Mouse (Mus musculus) forebrain, embryonic 15.5 days (tissue): Measurements from ENCODE around the gene Lbhd1. TPM values are rescaled to one million over a fixed set of nuclear protein-coding genes. Genes with fewer than 3 reads are reported as not detected.
"Not testable (repeated sequence)": the region's sequence is repeated elsewhere in the genome, so short reads cannot be mapped to it uniquely, and the experiment has no call there.

Experiments
- ATAC-seq: fragments of 200-750 bp; cut with Nextera tagmentation; replicated peaks from 2 replicates; pipeline ENCODE4 v1.8.0; 2017; ENCODE audit warnings: mild to moderate bottlenecking, moderate TSS enrichment, moderate library complexity
- H3K27ac ChIP-seq: fragments of 300-500 bp; sonication (generic); replicated peaks from 2 replicates; pipeline ENCODE4 v1.5.1; 2015; ENCODE audit warnings: mild to moderate bottlenecking, inconsistent platforms
- H3K27me3 ChIP-seq: fragments of 300-500 bp; sonication (generic); 2 replicates; pipeline ENCODE4 v1.6.1; 2015; ENCODE audit warnings: inconsistent platforms
- H3K36me3 ChIP-seq: fragments of 300-500 bp; sonication (generic); 2 replicates; pipeline ENCODE4 v1.6.1; 2015; ENCODE audit warnings: mild to moderate bottlenecking, inconsistent platforms
- H3K4me1 ChIP-seq: fragments of 300-500 bp; sonication (generic); 2 replicates; pipeline ENCODE4 v1.6.1; 2015; ENCODE audit warnings: inconsistent platforms
- H3K4me2 ChIP-seq: fragments of 300-500 bp; sonication (generic); replicated peaks from 2 replicates; pipeline ENCODE4 v1.6.1; 2015; ENCODE audit warnings: mild to moderate bottlenecking, inconsistent platforms
- H3K4me3 ChIP-seq: fragments of 300-500 bp; sonication (generic); 2 replicates; pipeline ENCODE4 v1.5.1; 2015; ENCODE audit warnings: mild to moderate bottlenecking, inconsistent platforms
- H3K9ac ChIP-seq: fragments of 300-500 bp; sonication (generic); replicated peaks from 2 replicates; pipeline ENCODE4 v1.6.1; 2015; ENCODE audit warnings: mild to moderate bottlenecking, inconsistent platforms
- H3K9me3 ChIP-seq: fragments of 300-500 bp; sonication (generic); 2 replicates; pipeline ENCODE4 v1.6.1; 2016; ENCODE audit warnings: inconsistent platforms
- WGBS: fragments of 180-500 bp; shearing (Covaris S2); methylation state at CpG from one replicate; pipeline ENCODE4 v1.1.7; 2015; ENCODE audit warnings: mixed read lengths; 5-methylcytosine and 5-hydroxymethylcytosine counted together
- polyA plus RNA-seq: library from polyadenylated mRNA; unstranded; fragments of >200 nt; fragmentation: Nextera tagmentation; extraction: Ambion mirVana; gene quantifications from 2 replicates; pipeline ENCODE4 v1.2.1, GENCODE M21; 2015

Lbhd1 gene
- polyA plus RNA-seq, 1 experiment from 2014 or later = 59.1 TPM

DNA sequence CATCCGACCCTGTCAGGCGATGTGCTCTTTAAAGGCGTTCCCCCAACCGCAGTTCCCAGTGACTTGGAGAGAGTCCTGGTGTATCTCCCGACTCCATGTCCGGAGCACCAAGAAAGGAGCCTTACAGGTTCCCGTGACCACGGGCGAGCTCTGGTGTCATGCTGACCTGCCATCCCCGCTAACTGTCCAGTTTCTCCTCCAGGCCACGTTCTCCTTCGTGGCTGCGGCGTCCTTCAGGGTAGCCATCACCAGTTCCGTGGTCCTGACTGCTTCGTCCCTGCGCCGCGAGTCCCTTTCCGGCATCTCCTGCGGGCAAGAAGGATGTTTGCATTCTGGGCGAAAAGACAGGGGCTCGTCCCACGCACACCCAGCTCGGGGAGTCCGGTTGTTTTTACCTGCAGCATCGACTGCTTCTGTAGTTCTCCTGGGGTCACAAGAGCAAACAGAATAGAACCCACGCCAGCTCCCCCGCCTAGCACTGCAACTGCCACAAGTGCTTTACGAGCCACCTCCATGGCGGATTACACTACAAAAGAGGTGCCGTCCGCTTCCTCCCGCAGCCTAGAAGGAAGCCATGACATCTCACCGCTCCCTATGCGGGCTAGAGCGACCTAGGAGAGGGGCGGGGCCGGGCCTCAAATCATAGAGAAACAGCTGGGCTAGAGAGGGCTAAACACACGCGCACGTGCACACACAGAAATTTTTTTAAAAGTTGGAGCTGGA is 3.1 kb upstream of the Lbhd1 start, which contains the start of gene Uqcc3:
TSS of gene Uqcc3 (minus strand) at position 613 of the 723 bp plus-strand sequence.
- Histone ChIP-seq H3K9ac (peak within 1 kb of the TSS; percentile 83), H3K27ac (peak within 1 kb of the TSS; percentile 53), H3K27me3 (no peaks in the 10 kb centered on the region), H3K4me2 (peak within 1 kb of the TSS; percentile 80), H3K9me3 (no peaks in the 10 kb centered on the region), H3K36me3 (peaks cover 16% of the 10 kb centered on the region), H3K4me1 (peaks cover 12% of the 10 kb centered on the region), H3K4me3 (peak within 1 kb of the TSS; percentile 53)
- under 1% methylated on average over 42 of the region's 42 CpGs for WGBS
- peak; percentile 97 for ATAC-seq

DNA sequence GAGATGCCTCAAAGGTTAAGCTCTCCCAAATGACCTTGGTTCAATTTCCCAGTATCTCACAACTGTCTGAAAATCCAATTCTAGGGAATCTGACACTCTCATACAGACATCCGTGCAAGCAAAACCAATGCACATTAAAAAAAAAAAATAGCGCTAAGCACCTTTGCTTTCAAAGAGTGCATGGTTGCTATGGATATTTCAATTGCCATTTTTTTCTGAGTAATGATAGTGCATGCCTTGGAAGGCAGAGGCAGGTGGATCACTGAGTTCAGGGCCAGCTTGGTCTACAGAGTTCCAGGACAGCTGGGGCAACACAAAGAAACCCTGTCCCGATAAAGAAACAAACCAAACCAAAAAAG is 2.5 kb upstream of the Lbhd1 start:
- Histone ChIP-seq H3K27ac (no peak overlapping the region), H3K4me3 (peak overlapping the region; percentile 53), H3K4me1 (peaks cover 12% of the 10 kb centered on the region), H3K4me2 (peak overlapping the region; percentile 80), H3K9ac (peak overlapping the region; percentile 83), H3K9me3 (no peaks in the 10 kb centered on the region), H3K36me3 (peaks cover 11% of the 10 kb centered on the region), H3K27me3 (no peaks in the 10 kb centered on the region)
- 12% methylated on average over 3 of the region's 3 CpGs for WGBS
- ATAC-seq = peak; percentile 17; the same call in 1 of the 2 replicates

DNA sequence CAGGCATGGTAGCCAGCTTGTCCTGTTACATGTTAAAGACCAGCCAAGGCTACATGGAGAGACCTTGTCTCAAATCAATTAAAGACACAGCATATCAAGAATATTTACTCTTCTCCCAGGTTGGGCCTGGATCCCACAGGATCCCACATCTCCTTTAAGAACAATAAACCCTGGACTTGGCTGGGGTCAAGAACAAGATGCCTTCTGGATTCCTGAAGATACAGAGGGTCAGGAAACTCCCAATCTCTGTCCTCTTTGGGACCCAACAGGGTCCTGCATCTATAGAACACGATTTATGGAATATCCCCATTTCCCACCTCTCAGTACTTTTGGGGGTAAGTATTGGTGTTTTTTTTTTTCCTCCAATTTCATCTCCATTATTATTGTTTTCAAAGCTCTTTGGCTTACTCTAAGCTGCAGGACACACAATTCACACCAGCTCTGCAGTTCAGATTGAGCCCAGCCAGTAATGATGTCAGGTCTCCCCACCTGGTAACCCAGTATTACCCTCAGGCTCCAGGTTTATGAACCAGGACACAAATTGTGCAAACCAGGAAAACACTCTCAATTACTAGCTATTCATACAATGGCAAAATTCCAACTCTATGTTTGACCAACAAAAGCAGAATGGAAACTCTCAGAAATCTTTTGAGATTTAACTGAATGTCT is 3.5 kb downstream of the Lbhd1 start:
- Histone ChIP-seq H3K36me3 (peaks cover 11% of the 10 kb centered on the region; the same call in 1 of the 2 replicates), H3K4me3 (no peak overlapping the region), H3K4me1 (peaks cover 21% of the 10 kb centered on the region), H3K9ac (no peak overlapping the region), H3K27me3 (no peaks in the 10 kb centered on the region), H3K4me2 (peak overlapping the region; percentile 85; the same call in 1 of the 2 replicates), H3K9me3 (no peaks in the 10 kb centered on the region), H3K27ac (no peak overlapping the region)
- ATAC-seq = no peak
- WGBS = 56% methylated on average over 1 of the region's 1 CpGs

DNA sequence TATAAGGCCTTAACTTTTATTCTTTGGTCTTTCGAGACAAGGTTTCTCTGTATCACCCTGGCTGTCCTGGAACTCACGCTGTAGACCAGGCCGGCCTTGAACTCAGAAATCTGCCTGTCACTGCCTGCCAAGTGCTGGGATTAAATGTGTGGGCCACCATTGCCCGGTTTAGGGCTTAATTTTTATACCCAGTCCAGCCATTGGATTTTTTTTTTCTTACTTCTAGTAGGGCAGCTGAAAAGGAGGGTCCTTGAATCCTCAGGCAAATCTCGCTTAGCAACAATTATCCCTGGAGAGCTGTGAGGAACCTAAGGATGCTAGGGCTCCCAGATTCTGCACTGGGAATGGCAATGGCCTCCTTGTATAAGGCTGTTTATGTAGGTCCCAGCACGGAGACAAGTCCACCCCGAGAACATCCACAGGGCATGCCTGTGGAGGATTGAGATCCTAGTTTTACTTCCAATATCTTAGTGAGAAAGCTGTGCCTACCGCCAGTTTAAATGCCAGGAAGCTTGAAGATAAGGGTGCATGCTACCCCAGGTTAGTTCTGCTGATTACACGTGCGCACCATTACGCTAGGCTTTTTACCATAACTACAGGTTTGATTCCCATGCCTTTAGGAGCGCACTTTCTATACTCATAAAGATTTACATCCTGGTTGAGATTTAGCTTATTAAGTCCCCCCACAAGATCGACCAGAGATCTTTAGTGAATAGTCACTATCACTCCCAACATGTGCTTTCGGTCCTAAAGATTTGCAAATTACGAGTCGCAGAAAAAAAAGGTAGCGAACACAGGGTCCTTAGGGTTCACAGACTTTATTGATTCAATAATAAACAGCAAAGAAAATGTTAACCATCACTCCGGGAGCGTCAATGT is 4.3 kb downstream of the Lbhd1 start:
- Histone ChIP-seq H3K27ac (peak overlapping the region; percentile 91), H3K4me3 (peak overlapping the region; percentile 75), H3K9ac (peak overlapping the region; percentile 76), H3K4me1 (peaks cover 26% of the 10 kb centered on the region), H3K36me3 (peaks cover 11% of the 10 kb centered on the region; the same call in 1 of the 2 replicates), H3K4me2 (peak overlapping the region; percentile 85), H3K9me3 (no peaks in the 10 kb centered on the region), H3K27me3 (no peaks in the 10 kb centered on the region)
- 13% methylated on average over 19 of the region's 19 CpGs for WGBS
- no peak for ATAC-seq

DNA sequence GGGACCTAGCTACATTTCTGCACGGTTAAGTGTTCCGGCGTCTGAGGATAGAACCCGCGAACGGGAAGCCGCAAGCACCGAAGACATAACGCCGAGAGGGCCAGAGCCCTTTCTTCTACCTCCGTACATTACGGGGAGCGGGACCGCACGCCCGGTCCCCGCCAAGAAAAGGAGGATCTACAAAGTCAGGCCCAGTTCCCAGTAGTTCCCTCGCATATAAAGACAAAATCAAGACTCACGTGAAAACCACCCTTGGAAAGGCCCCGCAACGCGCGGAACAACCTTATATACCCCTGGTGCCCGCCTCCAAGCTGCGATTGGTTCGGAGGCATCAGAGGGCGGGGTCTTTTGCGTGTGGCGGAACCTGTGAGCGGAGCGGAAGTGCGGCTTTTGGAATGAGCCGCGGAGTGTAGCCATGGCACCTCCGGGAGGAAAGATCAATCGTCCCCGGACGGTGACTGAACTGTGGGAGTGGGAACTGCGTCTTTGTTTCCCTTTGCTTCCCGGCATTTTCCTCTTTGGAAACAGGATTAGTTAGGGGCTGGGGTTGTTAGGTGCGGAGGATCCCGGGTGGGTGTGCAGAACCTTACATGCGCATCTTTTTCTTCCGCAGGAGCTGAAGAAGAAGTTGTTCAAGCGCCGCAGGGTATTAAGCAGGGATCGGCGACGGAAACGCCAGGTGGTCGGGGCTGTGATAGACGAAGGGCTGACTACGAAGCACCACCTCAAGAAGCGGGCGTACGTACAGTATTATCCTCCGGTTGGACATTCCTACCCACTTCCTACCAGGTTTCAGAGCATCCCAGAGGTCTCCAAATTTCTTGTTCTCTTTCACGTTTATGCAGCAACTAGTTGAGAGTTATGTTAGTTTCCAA is 5.2 kb downstream of the Lbhd1 start, which contains the start of the genes 1810009A15Rik and Gm49416:
TSS of gene 1810009A15Rik (plus strand) at position 343 of the 875 bp plus-strand sequence.
TSS of gene Gm49416 (plus strand) at position 416 of the 875 bp plus-strand sequence.
- H3K9me3 ChIP-seq = no peaks in the 10 kb centered on the region
- ATAC-seq = peak; percentile 97

DNA sequence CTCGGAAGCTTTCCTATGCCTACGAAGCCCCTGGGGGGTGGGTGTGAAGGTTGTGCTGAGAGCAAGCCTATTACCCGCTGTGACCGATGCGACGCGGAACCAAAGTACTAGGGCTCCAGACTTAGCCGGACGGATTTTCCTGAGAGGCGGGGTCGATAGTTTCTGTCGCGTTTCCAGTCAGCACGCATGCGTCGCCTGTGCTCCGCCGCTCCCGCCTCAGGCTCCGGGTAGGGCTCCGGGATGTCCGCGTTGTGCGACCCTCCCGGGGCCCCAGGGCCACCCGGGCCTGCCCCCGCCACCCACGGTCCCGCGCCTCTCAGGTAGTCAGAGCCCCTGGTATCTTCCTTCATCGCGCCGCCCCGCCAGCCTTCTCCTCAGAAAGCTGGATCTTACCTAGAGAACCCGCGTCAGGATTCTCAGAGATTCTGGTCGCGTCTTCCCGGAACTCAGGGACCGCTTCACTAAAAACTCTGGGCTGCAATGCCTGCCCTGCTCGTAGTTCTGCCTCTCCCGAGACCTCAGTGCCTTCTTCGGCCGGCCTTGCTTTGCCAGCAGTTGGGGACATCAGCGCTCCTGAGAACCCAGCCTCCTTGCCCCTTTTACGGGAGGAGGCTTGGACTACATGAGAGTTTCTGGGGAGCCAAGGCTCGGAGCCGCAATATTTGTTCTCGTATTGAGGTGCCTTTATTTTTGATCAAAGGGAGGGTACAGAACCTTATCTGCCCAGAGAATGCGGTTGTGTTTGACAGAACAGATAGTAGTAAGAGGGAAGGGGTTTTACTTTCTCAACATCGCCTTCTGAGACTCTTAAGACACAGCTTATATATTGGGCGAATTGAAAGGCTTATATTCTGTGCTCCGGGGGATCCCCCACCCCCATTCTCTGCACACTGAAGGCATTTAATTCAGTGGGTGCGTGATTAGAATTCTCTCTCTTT is 9.6 kb downstream of the Lbhd1 start, which contains the start of gene Ints5:
TSS of gene Ints5 (plus strand) at position 177 of the 938 bp plus-strand sequence.
- Histone ChIP-seq H3K9ac (peak within 1 kb of the TSS; percentile 95), H3K4me3 (peak within 1 kb of the TSS; percentile 86), H3K4me2 (peak within 1 kb of the TSS; percentile 92), H3K27me3 (no peaks in the 10 kb centered on the region), H3K9me3 (no peaks in the 10 kb centered on the region), H3K27ac (peak within 1 kb of the TSS; percentile 87), H3K4me1 (peaks cover 41% of the 10 kb centered on the region), H3K36me3 (peaks cover 25% of the 10 kb centered on the region)
- 2% methylated on average over 54 of the region's 54 CpGs for WGBS
- ATAC-seq = peak; percentile 46

More for the DNA sequence above, 5.2 kb downstream of the Lbhd1 start, which contains the start of the genes 1810009A15Rik and Gm49416:
- peak within 1 kb of the TSS; percentile 75 for H3K4me3 ChIP-seq
- H3K9ac ChIP-seq = peak within 1 kb of the TSS; percentile 76
- peaks cover 32% of the 10 kb centered on the region for H3K4me1 ChIP-seq
- H3K27me3 ChIP-seq = no peaks in the 10 kb centered on the region
- peak within 1 kb of the TSS; percentile 91 for H3K27ac ChIP-seq
- peaks cover 11% of the 10 kb centered on the region; the same call in 1 of the 2 replicates for H3K36me3 ChIP-seq
- WGBS = under 1% methylated on average over 58 of the region's 58 CpGs
- H3K4me2 ChIP-seq = peak within 1 kb of the TSS; percentile 85

DNA sequence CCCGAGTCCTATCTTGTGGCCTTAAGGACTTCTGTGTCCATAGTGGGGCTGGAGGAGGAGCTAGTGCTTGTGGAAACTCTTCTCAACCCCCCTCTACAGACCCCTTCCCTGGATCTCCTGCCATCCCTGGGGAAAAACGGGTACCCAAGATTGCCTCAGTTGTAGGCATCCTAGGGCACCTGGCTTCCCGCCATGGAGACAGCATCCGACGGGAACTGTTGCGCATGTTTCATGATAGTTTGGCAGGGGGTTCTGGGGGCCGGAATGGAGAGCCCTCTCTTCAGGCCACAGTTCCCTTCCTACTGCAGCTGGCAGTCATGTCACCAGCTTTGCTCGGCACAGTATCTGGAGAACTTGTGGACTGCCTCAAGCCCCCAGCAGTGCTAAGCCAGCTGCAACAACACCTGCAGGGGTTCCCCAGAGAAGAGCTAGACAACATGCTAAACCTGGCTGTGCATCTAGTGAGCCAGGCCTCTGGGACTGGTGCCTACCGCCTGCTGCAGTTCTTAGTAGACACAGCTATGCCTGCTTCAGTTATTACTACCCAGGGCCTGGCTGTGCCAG is 11.9 kb downstream of the Lbhd1 start:
- peaks cover 21% of the 10 kb centered on the region for H3K36me3 ChIP-seq
- no peak overlapping the region for H3K4me3 ChIP-seq

DNA sequence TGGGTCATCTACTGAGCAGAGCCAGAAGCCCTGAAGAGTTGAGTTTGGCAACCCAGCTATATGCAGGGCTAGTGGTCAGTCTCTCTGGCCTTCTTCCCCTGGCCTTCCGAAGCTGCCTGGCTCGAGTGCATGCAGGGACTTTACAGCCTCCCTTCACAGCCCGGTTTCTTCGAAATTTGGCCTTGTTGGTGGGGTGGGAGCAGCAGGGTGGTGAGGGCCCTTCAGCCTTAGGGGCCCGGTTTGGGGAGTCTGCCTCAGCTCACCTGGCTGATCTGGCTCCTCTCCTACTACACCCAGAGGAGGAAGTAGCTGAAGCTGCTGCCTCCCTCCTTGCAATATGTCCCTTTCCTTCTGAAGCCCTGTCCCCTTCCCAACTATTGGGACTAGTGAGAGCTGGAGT is 12.7 kb downstream of the Lbhd1 start:
- Histone ChIP-seq H3K36me3 (peaks cover 17% of the 10 kb centered on the region), H3K4me1 (peaks cover 43% of the 10 kb centered on the region)
- H3K9me3 ChIP-seq, H3K4me2 ChIP-seq, H3K27me3 ChIP-seq, H3K9ac ChIP-seq, H3K27ac ChIP-seq, H3K4me3 ChIP-seq, ATAC-seq: not testable (repeated sequence)
- WGBS = 84% methylated on average over 5 of the region's 5 CpGs

More for the DNA sequence above, 11.9 kb downstream of the Lbhd1 start:
- H3K9me3 ChIP-seq = no peaks in the 10 kb centered on the region
- H3K9ac ChIP-seq = no peak overlapping the region
- no peak overlapping the region for H3K4me2 ChIP-seq
- H3K27me3 ChIP-seq = no peaks in the 10 kb centered on the region
- H3K27ac ChIP-seq = no peak overlapping the region
- no peak for ATAC-seq
- WGBS = 92% methylated on average over 9 of the region's 9 CpGs
- peaks cover 43% of the 10 kb centered on the region for H3K4me1 ChIP-seq

DNA sequence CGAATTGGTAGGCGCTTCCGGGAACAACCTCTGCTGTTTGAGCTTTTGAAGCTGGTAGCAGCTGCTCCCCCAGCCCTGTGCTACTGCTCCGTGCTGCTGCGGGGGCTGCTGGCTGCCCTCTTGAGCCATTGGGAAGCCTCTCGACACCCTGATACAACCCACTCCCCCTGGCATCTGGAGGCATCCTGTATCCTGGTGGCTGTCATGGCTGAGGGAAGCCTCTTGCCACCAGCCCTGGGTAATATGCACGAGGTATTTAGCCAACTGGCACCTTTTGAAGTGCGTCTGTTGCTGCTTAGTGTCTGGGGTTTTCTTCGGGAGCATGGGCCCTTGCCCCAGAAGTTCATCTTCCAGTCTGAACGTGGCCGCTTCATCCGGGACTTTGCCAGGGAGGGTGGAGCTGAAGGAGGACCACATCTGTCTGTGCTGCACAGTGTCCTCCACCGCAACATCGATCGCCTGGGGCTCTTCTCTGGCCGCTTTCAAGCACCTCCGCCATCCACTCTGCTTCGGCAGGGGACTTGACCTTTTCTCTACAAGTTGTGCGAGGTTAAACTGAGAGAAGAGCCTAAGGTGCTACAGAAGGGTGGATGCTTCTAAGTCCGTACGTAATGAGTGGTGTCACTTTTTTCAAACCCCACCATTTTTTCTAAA is 13.8 kb downstream of the Lbhd1 start:
- ATAC-seq = peak; percentile 57
- Histone ChIP-seq H3K4me2 (peak overlapping the region; percentile 72), H3K36me3 (peaks cover 22% of the 10 kb centered on the region), H3K4me1 (peaks cover 41% of the 10 kb centered on the region), H3K27ac (peak overlapping the region; percentile 83), H3K9ac (peak overlapping the region; percentile 91), H3K4me3 (peak overlapping the region; percentile 62)
- H3K9me3 ChIP-seq, H3K27me3 ChIP-seq: not testable (repeated sequence)
- WGBS = 25% methylated on average over 21 of the region's 21 CpGs
